Mouse (Mus musculus) C2C12 (cell line): Measurements from ENCODE around the gene Plxna1. TPM values are rescaled to one million over a fixed set of nuclear protein-coding genes. Genes with fewer than 3 reads are reported as not detected.

Source experiments
- H3K27me3 ChIP-seq: one replicate; pipeline ENCODE4 v1.6.1; 2011; ENCODE audit not compliant: control insufficient read depth, insufficient read depth, insufficient read length
- H3K36me3 ChIP-seq: one replicate; pipeline ENCODE4 v1.6.1; 2011; ENCODE audit not compliant: control insufficient read depth, insufficient read depth
- H3K4me3 ChIP-seq: one replicate; pipeline ENCODE4 v1.5.1; 2011; ENCODE audit warnings: mild to moderate bottlenecking, control low read depth; ENCODE audit not compliant: poor library complexity, insufficient read depth, severe bottlenecking
- H3K79me2 ChIP-seq: one replicate; pipeline ENCODE4 v1.6.1; 2011; ENCODE audit not compliant: control insufficient read depth, insufficient read depth
- H3K79me3 ChIP-seq: one replicate; pipeline ENCODE4 v1.6.1; 2011; ENCODE audit warnings: low read depth, control low read depth
- H3ac ChIP-seq: one replicate; pipeline ENCODE3; 2011; ENCODE audit warnings: low read depth; ENCODE audit not compliant: control insufficient read depth, insufficient read length
- CEBPB ChIP-seq: IDR thresholded peaks from one replicate; pipeline ENCODE4 v1.6.1; 2011; ENCODE audit warnings: low read depth, mild to moderate bottlenecking, control low read depth, moderate library complexity
- CTCF ChIP-seq: IDR thresholded peaks from one replicate; pipeline ENCODE4 v1.5.1; 2011; ENCODE audit not compliant: control insufficient read depth, insufficient read depth, insufficient read length
- FOSL1 ChIP-seq: IDR thresholded peaks from one replicate; pipeline ENCODE4 v1.8.0; 2011; ENCODE audit warnings: mild to moderate bottlenecking, low read length; ENCODE audit not compliant: poor library complexity, insufficient read depth, severe bottlenecking
- MAX ChIP-seq: IDR thresholded peaks from one replicate; pipeline ENCODE4 v1.6.1; 2011; ENCODE audit warnings: mild to moderate bottlenecking, control low read depth
- MYOD1 ChIP-seq: IDR thresholded peaks from one replicate; pipeline ENCODE4 v1.6.1; 2011; ENCODE audit warnings: low read depth; ENCODE audit not compliant: control insufficient read depth, insufficient read length
- MYOG ChIP-seq: IDR thresholded peaks from one replicate; pipeline ENCODE4 v1.6.1; 2011; ENCODE audit not compliant: control insufficient read depth, insufficient read length; ENCODE audit errors: extremely low read depth
- USF1 ChIP-seq: IDR thresholded peaks from one replicate; pipeline ENCODE4 v1.6.1; 2011; ENCODE audit warnings: low read depth, mild to moderate bottlenecking, control low read depth, moderate library complexity
- polyA plus RNA-seq: library from polyadenylated mRNA; unstranded; fragments of >200 nt; fragmentation: generic; extraction: Trizol; gene quantifications from one replicate; pipeline ENCODE4 v1.2.1, GENCODE M21; 2012; ENCODE audit warnings: missing spikeins

The Plxna1 gene
- polyA plus RNA-seq, 1 experiment, result 40.9 TPM

GRCm38 (mm10) chr6:89392213-89392612 is 29.8 kb upstream of the Plxna1 start:
- H3ac ChIP-seq, result no peak overlapping the region
- H3K4me3 ChIP-seq, result no peak overlapping the region
- TF ChIP-seq MYOD1 (no peak), MYOG (no peak), MAX (no peak), CEBPB (no peak)
- no peaks in the 10 kb centered on the region for H3K79me2 ChIP-seq
- no peaks in the 10 kb centered on the region for H3K79me3 ChIP-seq
- no peaks in the 10 kb centered on the region for H3K27me3 ChIP-seq
- no peaks in the 10 kb centered on the region for H3K36me3 ChIP-seq

GRCm38 (mm10) chr6:89389771-89390170 is 27.4 kb upstream of the Plxna1 start:
- Histone ChIP-seq H3K79me3 (no peaks in the 10 kb centered on the region), H3K79me2 (no peaks in the 10 kb centered on the region), H3ac (no peak overlapping the region), H3K36me3 (no peaks in the 10 kb centered on the region), H3K4me3 (no peak overlapping the region), H3K27me3 (no peaks in the 10 kb centered on the region)
- TF ChIP-seq MAX (no peak), CTCF (no peak), MYOD1 (no peak), FOSL1 (no peak), USF1 (no peak), MYOG (no peak), CEBPB (no peak)

DNA sequence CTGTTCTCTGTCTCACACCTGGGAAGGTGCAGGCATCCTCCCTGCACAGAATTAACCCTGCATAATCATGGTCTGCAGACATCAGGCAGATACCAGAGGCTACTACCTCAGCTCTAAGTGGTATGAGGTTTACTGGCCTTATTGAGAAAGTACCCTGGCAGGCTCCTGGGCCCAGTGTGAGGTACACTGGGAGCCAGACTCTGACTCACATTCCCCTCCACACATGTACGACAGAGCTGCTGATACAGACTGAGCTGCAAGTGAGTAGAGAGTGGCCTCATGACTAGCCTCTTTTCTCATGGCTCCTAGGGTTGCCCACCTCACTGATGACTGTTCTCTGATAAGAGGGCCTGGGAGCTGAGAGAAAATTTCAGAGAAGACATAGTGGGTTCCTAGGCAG is 24.5 kb upstream of the Plxna1 start:
- no peaks in the 10 kb centered on the region for H3K79me2 ChIP-seq
- no peak overlapping the region for H3K4me3 ChIP-seq
- no peaks in the 10 kb centered on the region for H3K27me3 ChIP-seq
- no peak for TF ChIP-seq MYOD1
- H3ac ChIP-seq, result no peak overlapping the region
- no peaks in the 10 kb centered on the region for H3K36me3 ChIP-seq
- no peaks in the 10 kb centered on the region for H3K79me3 ChIP-seq

GRCm38 (mm10) chr6:89384699-89385098 is 22.3 kb upstream of the Plxna1 start:
- no peak overlapping the region for H3K4me3 ChIP-seq
- H3ac ChIP-seq, result no peak overlapping the region
- no peaks in the 10 kb centered on the region for H3K36me3 ChIP-seq
- no peaks in the 10 kb centered on the region for H3K27me3 ChIP-seq
- H3K79me3 ChIP-seq, result no peaks in the 10 kb centered on the region
- TF ChIP-seq USF1 (no peak), MAX (no peak), CTCF (no peak), FOSL1 (no peak)
- no peaks in the 10 kb centered on the region for H3K79me2 ChIP-seq

- Histone ChIP-seq H3K36me3 (no peaks in the 10 kb centered on the region), H3K79me3 (no peaks in the 10 kb centered on the region), H3ac (no peak overlapping the region), H3K27me3 (no peaks in the 10 kb centered on the region), H3K79me2 (no peaks in the 10 kb centered on the region), H3K4me3 (no peak overlapping the region)
- TF ChIP-seq MYOG, result no peak
- no peak for TF ChIP-seq USF1
- TF ChIP-seq CEBPB, result no peak
- no peak for TF ChIP-seq FOSL1
- TF ChIP-seq MAX, result no peak
- TF ChIP-seq MYOD1, result no peak
- TF ChIP-seq CTCF, result no peak
These were observed 19.4 kb upstream of the Plxna1 start for GRCm38 (mm10) chr6:89381851-89382250.

DNA sequence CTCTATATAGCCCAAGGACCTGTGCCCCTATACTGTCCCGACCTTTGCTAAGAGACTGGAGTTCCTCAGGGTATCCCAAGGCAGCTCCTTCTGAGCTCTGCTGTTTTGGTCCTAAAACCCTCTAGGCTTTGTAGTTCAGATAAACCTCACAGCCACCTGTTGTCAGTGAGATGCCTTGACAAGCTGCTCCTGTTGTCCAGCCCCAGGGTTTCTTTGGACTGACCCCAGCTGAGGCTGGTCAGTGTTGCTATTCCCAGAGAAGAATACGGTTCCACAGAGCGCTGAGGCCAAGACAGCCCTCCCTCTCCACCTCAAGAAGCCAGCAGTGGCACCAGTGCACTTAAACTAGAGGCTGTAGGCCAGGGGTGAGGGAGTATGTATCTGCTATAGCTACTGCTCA is 18.8 kb upstream of the Plxna1 start:
- TF ChIP-seq MYOG, result no peak
- Histone ChIP-seq H3K36me3 (no peaks in the 10 kb centered on the region), H3K27me3 (no peaks in the 10 kb centered on the region)

GRCm38 (mm10) chr6:89380751-89381150 is 18.3 kb upstream of the Plxna1 start:
- no peaks in the 10 kb centered on the region for H3K79me3 ChIP-seq
- no peaks in the 10 kb centered on the region for H3K79me2 ChIP-seq
- no peak overlapping the region for H3ac ChIP-seq
- no peaks in the 10 kb centered on the region for H3K27me3 ChIP-seq
- H3K36me3 ChIP-seq, result no peaks in the 10 kb centered on the region
- TF ChIP-seq MAX (no peak), CTCF (no peak), USF1 (no peak), MYOD1 (no peak), CEBPB (no peak), FOSL1 (no peak), MYOG (no peak)
- H3K4me3 ChIP-seq, result no peak overlapping the region

More for the DNA sequence above, 18.8 kb upstream of the Plxna1 start:
- Histone ChIP-seq H3K79me3 (no peaks in the 10 kb centered on the region), H3ac (no peak overlapping the region), H3K4me3 (no peak overlapping the region), H3K79me2 (no peaks in the 10 kb centered on the region)
